Mouse (Mus musculus): ENCODE measurements around the gene 2310061I04Rik. TPM values are rescaled to one million over a fixed set of nuclear protein-coding genes. Genes with fewer than 3 reads are reported as not detected.

Gene 2310061I04Rik
- total RNA-seq (2015; ENCODE audit: low replicate concordance) (17.1 and 21.5 TPM in 2 replicates), total RNA-seq (2017; ENCODE audit: low replicate concordance) (3.9 TPM in 1 of 2 replicates, not detected in the other)

GRCm38 (mm10) chr17:35896781-35897643 lies at the start of gene 2310061I04Rik:
Gene 2310061I04Rik, minus strand, starts transcription at chr17:35897431.
- ATAC-seq (replicated peaks; ENCODE audit: low FRiP score, poor library complexity, severe bottlenecking): peak; percentile 88

- no peak for ATAC-seq (replicated peaks; ENCODE audit: low FRiP score, poor library complexity, severe bottlenecking)
These were observed 42.7 kb upstream of the 2310061I04Rik start for GRCm38 (mm10) chr17:35939941-35940340.

- ATAC-seq (replicated peaks; ENCODE audit: low FRiP score, poor library complexity, severe bottlenecking): no peak
These were observed 41.9 kb upstream of the 2310061I04Rik start for GRCm38 (mm10) chr17:35939108-35939507.

- peak; percentile 94 for ATAC-seq (replicated peaks; ENCODE audit: low FRiP score, poor library complexity, severe bottlenecking)
These were observed 40.6 kb upstream of the 2310061I04Rik start for GRCm38 (mm10) chr17:35937700-35938348.

- ATAC-seq (replicated peaks; ENCODE audit: low FRiP score, poor library complexity, severe bottlenecking): peak; percentile 94
These were observed 38.5 kb upstream of the 2310061I04Rik start for GRCm38 (mm10) chr17:35935763-35936162.

- no peak for ATAC-seq (replicated peaks; ENCODE audit: low FRiP score, poor library complexity, severe bottlenecking)
These were observed 35.4 kb upstream of the 2310061I04Rik start for GRCm38 (mm10) chr17:35932608-35933007.

- ATAC-seq (replicated peaks; ENCODE audit: low FRiP score, poor library complexity, severe bottlenecking): 0 out of 2 replicates have a peak, but pooled peaks have one; percentile 26
These were observed 33.4 kb upstream of the 2310061I04Rik start for GRCm38 (mm10) chr17:35930627-35931026.

- no peak for ATAC-seq (replicated peaks; ENCODE audit: low FRiP score, poor library complexity, severe bottlenecking)
These were observed 32.3 kb upstream of the 2310061I04Rik start for GRCm38 (mm10) chr17:35929534-35929933.

- ATAC-seq (replicated peaks; ENCODE audit: low FRiP score, poor library complexity, severe bottlenecking): no peak
These were observed 30.2 kb upstream of the 2310061I04Rik start for GRCm38 (mm10) chr17:35927471-35927870.

- no peak for ATAC-seq (replicated peaks; ENCODE audit: low FRiP score, poor library complexity, severe bottlenecking)
These were observed 26.1 kb upstream of the 2310061I04Rik start for GRCm38 (mm10) chr17:35923281-35923680.

- no peak for ATAC-seq (replicated peaks; ENCODE audit: low FRiP score, poor library complexity, severe bottlenecking)
These were observed 25.3 kb upstream of the 2310061I04Rik start for GRCm38 (mm10) chr17:35922566-35922965.

- no peak for ATAC-seq (replicated peaks; ENCODE audit: low FRiP score, poor library complexity, severe bottlenecking)
These were observed 24.5 kb upstream of the 2310061I04Rik start for GRCm38 (mm10) chr17:35921710-35922109.

GRCm38 (mm10) chr17:35920862-35921562 lies 23.8 kb upstream of the 2310061I04Rik start:
- ATAC-seq (replicated peaks; ENCODE audit: low FRiP score, poor library complexity, severe bottlenecking): no peak

GRCm38 (mm10) chr17:35920384-35920783 lies 23.2 kb upstream of the 2310061I04Rik start:
- ATAC-seq (replicated peaks; ENCODE audit: low FRiP score, poor library complexity, severe bottlenecking): no peak

- ATAC-seq (replicated peaks; ENCODE audit: low FRiP score, poor library complexity, severe bottlenecking): peak; percentile 51
These were observed 22.7 kb upstream of the 2310061I04Rik start for GRCm38 (mm10) chr17:35919864-35920301.

- ATAC-seq (replicated peaks; ENCODE audit: low FRiP score, poor library complexity, severe bottlenecking): peak; percentile 60
These were observed 22.0 kb upstream of the 2310061I04Rik start for GRCm38 (mm10) chr17:35919060-35919715.

- ATAC-seq (replicated peaks; ENCODE audit: low FRiP score, poor library complexity, severe bottlenecking): no peak
These were observed 21.2 kb upstream of the 2310061I04Rik start for GRCm38 (mm10) chr17:35918276-35919059.

- ATAC-seq (replicated peaks; ENCODE audit: low FRiP score, poor library complexity, severe bottlenecking): 0 out of 2 replicates have a peak, but pooled peaks have one; percentile 3
These were observed 20.4 kb upstream of the 2310061I04Rik start for GRCm38 (mm10) chr17:35917463-35918251.
